Comparison of ENCODE assay signal across 8 mouse cellular contexts in genomic region chr12:108834786-108835185, GRCm38 (mm10). TPM values are rescaled to one million over a fixed set of nuclear protein-coding genes. Genes with fewer than 3 reads are reported as not detected.
DNase-seq lines count a peak whose midpoint lies in the region; ATAC-seq and TF ChIP-seq lines count a peak whose summit lies in the region.

No protein-coding gene starts in this region.

- no peak for ATAC-seq in forebrain, postnatal 0 days
- no peak for ATAC-seq in lung, embryonic 16.5 days (ENCODE audit: low read depth)

- H3K27me3 ChIP-seq in heart, adult 2 months (ENCODE audit: control insufficient read depth, insufficient read depth, low read length), result no peaks in the 10 kb centered on the region
- H3K27me3 ChIP-seq in forebrain, postnatal 0 days (ENCODE audit: insufficient read depth, low read length), result no peaks in the 10 kb centered on the region
- no peaks in the 10 kb centered on the region for H3K27me3 ChIP-seq in lung, embryonic 16.5 days (ENCODE audit: control insufficient read depth, insufficient read depth, low read depth, low read length)

- H3K4me3 ChIP-seq in heart, adult 2 months, result peak overlapping the region; percentile 72
- peak overlapping the region; percentile 66 for H3K4me3 ChIP-seq in brown adipose tissue, adult 24 weeks (ENCODE audit: insufficient read depth, low read depth, low read length)
- peak overlapping the region; percentile 87 for H3K4me3 ChIP-seq in forebrain, postnatal 0 days (ENCODE audit: low read depth, low read length)
- peak overlapping the region; percentile 77 for H3K4me3 ChIP-seq in lung, embryonic 16.5 days (ENCODE audit: low read length)

- TF ChIP-seq CTCF in heart, adult 2 months (IDR thresholded peaks at IDR 0.05), result no peak
- no peak for TF ChIP-seq CTCF in forebrain, postnatal 0 days (IDR thresholded peaks at IDR 0.05; ENCODE audit: low read depth)

- H3K36me3 ChIP-seq in heart, adult 2 months (ENCODE audit: control insufficient read depth, insufficient read depth, low read length), result no peaks in the 10 kb centered on the region
- no peaks in the 10 kb centered on the region; the same call in 1 of the 2 replicates for H3K36me3 ChIP-seq in forebrain, postnatal 0 days (ENCODE audit: insufficient read depth)
- H3K36me3 ChIP-seq in lung, embryonic 16.5 days (ENCODE audit: control insufficient read depth, insufficient read depth, low read length), result no peaks in the 10 kb centered on the region

- no peak for DNase-seq in heart, adult 2 months
- DNase-seq in heart, postnatal 25 days (ENCODE audit: low spot score), result no peak
- no peak for DNase-seq in forebrain, postnatal 0 days
- no peak for DNase-seq in frontal cortex, postnatal 36 days (ENCODE audit: low spot score in 2 of 2)
- DNase-seq in adrenal gland, postnatal 10 days, result no peak
- no peak for DNase-seq in B cell, adult 2 months

- no peak for TF ChIP-seq EP300 in heart, adult 2 months (IDR thresholded peaks at IDR 0.05; ENCODE audit: insufficient read depth, low read depth, low read length)

- H3K27ac ChIP-seq in heart, adult 2 months, result peak overlapping the region; percentile 66; the same call in 1 of the 2 replicates
- no peak overlapping the region for H3K27ac ChIP-seq in brown adipose tissue, adult 24 weeks (replicated peaks; ENCODE audit: low read depth, low read length)
- no peak overlapping the region for H3K27ac ChIP-seq in forebrain, postnatal 0 days (ENCODE audit: low read depth, low read length)
- no peak overlapping the region for H3K27ac ChIP-seq in lung, embryonic 16.5 days (ENCODE audit: low read length)

- intact Hi-C loops in heart, adult 2 months (cut with DNase I), result loop anchor here (2.0 to 5.0 kb wide), 3 partner anchors 24 to 58 kb away; partner anchors contain the start of genes Wars and Wdr25
- intact Hi-C loops in heart, postnatal 25 days (cut with DNase I), result loop anchor here (5.0 kb wide), 1 partner anchor 58 kb away; the partner anchor contains the start of genes Wars and Wdr25

- WGBS in heart, adult 2 months, result 40% methylated on average over 5 of the region's 5 CpGs
- 34% methylated on average over 5 of the region's 5 CpGs for WGBS in forebrain, postnatal 0 days
- 36% methylated on average over 5 of the region's 5 CpGs for WGBS in lung, embryonic 16.5 days

- no peak for TF ChIP-seq POLR2A in heart, adult 2 months (IDR thresholded peaks at IDR 0.05; ENCODE audit: insufficient read depth, low read depth, low read length)

- H3K79me2 ChIP-seq in heart, adult 2 months (replicated peaks; ENCODE audit: control insufficient read depth, insufficient read depth, low read length), result no peaks in the 10 kb centered on the region; the same call in 1 of the 2 replicates

- peak overlapping the region; percentile 90 for H3K4me2 ChIP-seq in forebrain, postnatal 0 days (ENCODE audit: low read depth)
- peak overlapping the region; percentile 79 for H3K4me2 ChIP-seq in lung, embryonic 16.5 days (ENCODE audit: low read depth, low read length)

- H3K9me3 ChIP-seq in forebrain, postnatal 0 days (ENCODE audit: low read length), result no peaks in the 10 kb centered on the region
- H3K9me3 ChIP-seq in lung, embryonic 16.5 days (ENCODE audit: control insufficient read depth, low read length), result no peaks in the 10 kb centered on the region

- H3K9ac ChIP-seq in heart, adult 2 months (ENCODE audit: low read depth, low read length), result peak overlapping the region; percentile 82
- H3K9ac ChIP-seq in forebrain, postnatal 0 days, result peak overlapping the region; percentile 76
- peak overlapping the region; percentile 77 for H3K9ac ChIP-seq in lung, embryonic 16.5 days (ENCODE audit: low read length)

- peaks cover 11% of the 10 kb centered on the region for H3K4me1 ChIP-seq in heart, adult 2 months (ENCODE audit: control insufficient read depth, insufficient read depth, low read length)
- peaks cover 21% of the 10 kb centered on the region for H3K4me1 ChIP-seq in brown adipose tissue, adult 24 weeks (ENCODE audit: control insufficient read depth, insufficient read depth, insufficient read length, low read length)
- H3K4me1 ChIP-seq in forebrain, postnatal 0 days (ENCODE audit: insufficient read depth), result peaks cover 27% of the 10 kb centered on the region
- H3K4me1 ChIP-seq in lung, embryonic 16.5 days (replicated peaks; ENCODE audit: control insufficient read depth, insufficient read depth, low read length), result peaks cover 30% of the 10 kb centered on the region

RNA-seq across cellular contexts. Expression of gene Slc25a29, which starts 0.9 kb away (rescaled TPM):
- 10 to 100 TPM in 1 of 2 experiments, 1 to 10 TPM in 1; 8.0 to 16.8 TPM for total RNA-seq in heart, adult 2 months (2021)
- 14.2 and 17.3 TPM in 2 replicates for polyA plus RNA-seq in heart, adult 2 months (2012; rRNA removed)
- total RNA-seq in heart, postnatal 25 days (2021), result 10 to 100 TPM in 1 of 2 experiments, 1 to 10 TPM in 1; 9.8 to 14.1 TPM
- polyA plus RNA-seq in brown adipose tissue, adult 24 weeks (2012; ENCODE audit: insufficient read depth, insufficient read length, missing spikeins), result 1.2 and 1.8 TPM in 2 replicates
- 17.4 and 19.5 TPM in 2 replicates for total RNA-seq in forebrain, postnatal 0 days (2014; rRNA removed)
- polyA plus RNA-seq in forebrain, postnatal 0 days (2015; fragmentation: Nextera tagmentation; extraction: Ambion mirVana), result 18.7 and 21.4 TPM in 2 replicates
- polyA plus RNA-seq in lung, embryonic 16.5 days (2015; fragmentation: Nextera tagmentation; extraction: Ambion mirVana), result 7.5 and 7.8 TPM in 2 replicates
- 1 to 10 TPM; 8.4 to 9.0 TPM for total RNA-seq in adrenal gland, postnatal 10 days (2021)

RNA-seq across cellular contexts. Expression of gene Slc25a47, which starts 1.1 kb away (rescaled TPM):
- 1 to 10 TPM; 6.5 to 7.1 TPM for total RNA-seq in heart, adult 2 months (2021)
- polyA plus RNA-seq in heart, adult 2 months (2012; rRNA removed), result 10.5 and 15.0 TPM in 2 replicates
- total RNA-seq in heart, postnatal 25 days (2021), result 1 to 10 TPM; 5.9 to 9.3 TPM
- polyA plus RNA-seq in brown adipose tissue, adult 24 weeks (2012; ENCODE audit: insufficient read depth, insufficient read length, missing spikeins), result 3.3 and 5.6 TPM in 2 replicates
- total RNA-seq in forebrain, postnatal 0 days (2014; rRNA removed), result 10.9 and 14.2 TPM in 2 replicates
- 11.9 and 12.3 TPM in 2 replicates for polyA plus RNA-seq in forebrain, postnatal 0 days (2015; fragmentation: Nextera tagmentation; extraction: Ambion mirVana)
- polyA plus RNA-seq in lung, embryonic 16.5 days (2015; fragmentation: Nextera tagmentation; extraction: Ambion mirVana), result 9.3 and 9.5 TPM in 2 replicates
- 100 to 1,000 TPM in 1 of 2 experiments, 10 to 100 TPM in 1; 49.1 to 181 TPM for total RNA-seq in adrenal gland, postnatal 10 days (2021)

RNA-seq across cellular contexts. Expression of gene Yy1, which starts 42.0 kb away (rescaled TPM):
- total RNA-seq in heart, adult 2 months (2021), result 10 to 100 TPM; 34.4 to 38.8 TPM
- polyA plus RNA-seq in heart, adult 2 months (2012; rRNA removed), result 7.1 and 10.3 TPM in 2 replicates
- 10 to 100 TPM; 28.3 to 38.9 TPM for total RNA-seq in heart, postnatal 25 days (2021)
- polyA plus RNA-seq in brown adipose tissue, adult 24 weeks (2012; ENCODE audit: insufficient read depth, insufficient read length, missing spikeins), result 27.6 and 29.0 TPM in 2 replicates
- total RNA-seq in forebrain, postnatal 0 days (2014; rRNA removed), result 31.9 and 33.8 TPM in 2 replicates
- polyA plus RNA-seq in forebrain, postnatal 0 days (2015; fragmentation: Nextera tagmentation; extraction: Ambion mirVana), result 7.4 and 8.8 TPM in 2 replicates
- 14.6 and 14.9 TPM in 2 replicates for polyA plus RNA-seq in lung, embryonic 16.5 days (2015; fragmentation: Nextera tagmentation; extraction: Ambion mirVana)
- 10 to 100 TPM; 59.8 to 66.4 TPM for total RNA-seq in adrenal gland, postnatal 10 days (2021)

RNA-seq across cellular contexts. Expression of gene Wdr25, which starts 58.6 kb away (rescaled TPM):
- total RNA-seq in heart, adult 2 months (2021), result 1 to 10 TPM; 3.5 to 4.9 TPM
- polyA plus RNA-seq in heart, adult 2 months (2012; rRNA removed), result 9.5 and 14.4 TPM in 2 replicates
- 1 to 10 TPM; 3.9 TPM for total RNA-seq in heart, postnatal 25 days (2021)
- 1.9 and 2.4 TPM in 2 replicates for polyA plus RNA-seq in brown adipose tissue, adult 24 weeks (2012; ENCODE audit: insufficient read depth, insufficient read length, missing spikeins)
- total RNA-seq in forebrain, postnatal 0 days (2014; rRNA removed), result 6.2 and 12.4 TPM in 2 replicates
- polyA plus RNA-seq in forebrain, postnatal 0 days (2015; fragmentation: Nextera tagmentation; extraction: Ambion mirVana), result 4.6 and 5.3 TPM in 2 replicates
- polyA plus RNA-seq in lung, embryonic 16.5 days (2015; fragmentation: Nextera tagmentation; extraction: Ambion mirVana), result 7.7 and 10.9 TPM in 2 replicates
- total RNA-seq in adrenal gland, postnatal 10 days (2021), result 1 to 10 TPM; 6.6 to 7.1 TPM

RNA-seq across cellular contexts. Expression of gene Wars, which starts 59.2 kb away (rescaled TPM):
- total RNA-seq in heart, adult 2 months (2021), result 10 to 100 TPM; 29.8 to 42.4 TPM
- 43.6 and 60.2 TPM in 2 replicates for polyA plus RNA-seq in heart, adult 2 months (2012; rRNA removed)
- total RNA-seq in heart, postnatal 25 days (2021), result 10 to 100 TPM; 33.6 to 35.8 TPM
- 26.0 and 32.0 TPM in 2 replicates for polyA plus RNA-seq in brown adipose tissue, adult 24 weeks (2012; ENCODE audit: insufficient read depth, insufficient read length, missing spikeins)
- total RNA-seq in forebrain, postnatal 0 days (2014; rRNA removed), result 91.6 and 92.5 TPM in 2 replicates
- 99.8 and 108 TPM in 2 replicates for polyA plus RNA-seq in forebrain, postnatal 0 days (2015; fragmentation: Nextera tagmentation; extraction: Ambion mirVana)
- 77.0 and 77.8 TPM in 2 replicates for polyA plus RNA-seq in lung, embryonic 16.5 days (2015; fragmentation: Nextera tagmentation; extraction: Ambion mirVana)
- total RNA-seq in adrenal gland, postnatal 10 days (2021), result 10 to 100 TPM; 48.8 to 51.5 TPM
